ENCODE assay signal across 8 mouse cellular contexts in the genomic region with DNA sequence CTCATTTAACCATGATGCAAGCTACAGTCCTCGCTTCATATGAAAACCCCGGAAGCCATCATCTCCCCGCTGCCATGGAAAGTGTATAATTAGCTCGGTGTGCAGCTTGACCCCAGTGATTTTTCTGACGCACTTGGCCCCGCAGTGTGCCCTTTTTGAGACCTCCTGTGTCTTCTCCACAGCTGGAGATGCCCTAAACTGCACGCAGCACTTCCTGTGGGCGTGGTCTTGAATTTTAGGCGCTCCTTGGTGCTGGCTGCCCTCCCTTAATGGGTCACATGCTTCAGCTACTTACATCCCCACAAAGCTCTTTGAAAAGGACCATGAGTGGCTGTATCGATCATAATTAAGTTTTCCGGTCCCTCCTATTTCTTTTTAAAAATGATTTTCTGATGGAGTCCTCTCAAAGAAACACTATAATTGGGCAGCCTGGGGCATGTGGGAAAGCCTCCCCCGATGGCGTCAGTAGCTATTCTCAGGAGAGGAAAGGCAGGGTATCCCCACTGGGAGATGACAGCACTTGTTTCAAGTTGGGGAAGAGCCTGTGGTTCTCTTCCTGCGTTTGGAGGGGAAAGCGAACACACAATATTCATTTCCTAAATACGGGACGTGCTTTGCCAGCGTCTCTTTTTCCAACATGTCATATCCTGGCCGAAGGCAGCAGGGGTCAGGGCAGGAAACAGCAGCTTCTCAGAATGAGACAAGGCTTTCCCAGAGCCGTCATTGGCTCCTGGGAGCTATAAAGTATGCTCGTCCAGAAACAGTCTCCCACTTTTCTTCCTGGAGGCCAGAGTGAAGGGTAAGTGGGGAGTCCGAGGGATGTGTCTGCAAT. TPM values are rescaled to one million over a fixed set of nuclear protein-coding genes. Genes with fewer than 3 reads are reported as not detected.
DNase-seq lines count a peak whose midpoint lies in the region; ATAC-seq and TF ChIP-seq lines count a peak whose summit lies in the region.

Apold1 (plus strand) TSS at position 488 of the 832 bp plus-strand sequence.

- H3K9me3 ChIP-seq in stomach, embryonic 14.5 days (ENCODE audit: control insufficient read depth, low read depth, low read length): no peaks in the 10 kb centered on the region
- no peaks in the 10 kb centered on the region for H3K9me3 ChIP-seq in stomach, postnatal 0 days (ENCODE audit: control insufficient read depth, low read length)
- H3K9me3 ChIP-seq in intestine, embryonic 14.5 days (ENCODE audit: control insufficient read depth, low read length): no peaks in the 10 kb centered on the region
- H3K9me3 ChIP-seq in liver, embryonic 15.5 days (replicated peaks): no peaks in the 10 kb centered on the region
- no peaks in the 10 kb centered on the region for H3K9me3 ChIP-seq in neural tube, embryonic 13.5 days

- TF ChIP-seq CTCF in stomach, postnatal 0 days (IDR thresholded peaks at IDR 0.05; ENCODE audit: low read depth): no peak

- no peak for DNase-seq in stomach, postnatal 0 days (ENCODE audit: low spot score)
- DNase-seq in gastrocnemius, postnatal 25 days: peak; percentile 48
- no peak for DNase-seq in intestine, embryonic 14.5 days (ENCODE audit: low spot score)
- DNase-seq in ovary, postnatal 10 days (ENCODE audit: low spot score): no peak
- no peak for DNase-seq in right cerebral cortex, postnatal 25 days

- no peak for TF ChIP-seq EP300 in stomach, postnatal 0 days (optimal IDR thresholded peaks at IDR 0.05)

- peaks cover 3% of the 10 kb centered on the region; the same call in 1 of the 2 replicates for H3K4me1 ChIP-seq in stomach, embryonic 14.5 days (ENCODE audit: control insufficient read depth, insufficient read depth, low read length)
- no peaks in the 10 kb centered on the region for H3K4me1 ChIP-seq in stomach, postnatal 0 days (replicated peaks; ENCODE audit: control insufficient read depth, insufficient read depth)
- 0 out of 2 replicates have a peak, but pooled peaks cover 7% of the 10 kb centered on the region for H3K4me1 ChIP-seq in intestine, embryonic 14.5 days (replicated peaks; ENCODE audit: control insufficient read depth, insufficient read depth, low read length)
- peaks cover 51% of the 10 kb centered on the region for H3K4me1 ChIP-seq in liver, embryonic 15.5 days (replicated peaks)
- peaks cover 25% of the 10 kb centered on the region for H3K4me1 ChIP-seq in neural tube, embryonic 13.5 days (replicated peaks)

- no peak within 1 kb of the TSS for H3K4me3 ChIP-seq in stomach, embryonic 14.5 days (ENCODE audit: low read depth, low read length)
- H3K4me3 ChIP-seq in stomach, postnatal 0 days (ENCODE audit: low read depth, low read length): no peak within 1 kb of the TSS
- no peak within 1 kb of the TSS for H3K4me3 ChIP-seq in intestine, embryonic 14.5 days (ENCODE audit: low read depth, low read length)
- no peak within 1 kb of the TSS for H3K4me3 ChIP-seq in liver, embryonic 15.5 days (replicated peaks)
- peak within 1 kb of the TSS; percentile 10 for H3K4me3 ChIP-seq in neural tube, embryonic 13.5 days

- WGBS in stomach, embryonic 14.5 days: 44% methylated on average over 22 of the region's 22 CpGs
- WGBS in stomach, postnatal 0 days: 49% methylated on average over 22 of the region's 22 CpGs
- WGBS in intestine, embryonic 14.5 days: 44% methylated on average over 22 of the region's 22 CpGs
- WGBS in liver, embryonic 15.5 days (ENCODE audit: insufficient replicate concordance): 40% methylated on average over 22 of the region's 22 CpGs
- 39% methylated on average over 22 of the region's 22 CpGs for WGBS in neural tube, embryonic 13.5 days

- no peak within 1 kb of the TSS for H3K27ac ChIP-seq in stomach, embryonic 14.5 days (ENCODE audit: low read length)
- H3K27ac ChIP-seq in stomach, postnatal 0 days (replicated peaks): no peak within 1 kb of the TSS
- H3K27ac ChIP-seq in intestine, embryonic 14.5 days (ENCODE audit: low read depth): no peak within 1 kb of the TSS; the same call in 1 of the 2 replicates
- H3K27ac ChIP-seq in liver, embryonic 15.5 days (replicated peaks): 0 out of 2 replicates have a peak within 1 kb of the TSS, but pooled peaks have one; percentile 9
- H3K27ac ChIP-seq in neural tube, embryonic 13.5 days (replicated peaks): 0 out of 2 replicates have a peak within 1 kb of the TSS, but pooled peaks have one; percentile 15

- no peak for ATAC-seq in stomach, embryonic 14.5 days (ENCODE audit: insufficient number of reproducible peaks, insufficient read depth, low FRiP score, low read depth)
- ATAC-seq in stomach, postnatal 0 days (ENCODE audit: low FRiP score, low TSS enrichment): no peak; the same call in 1 of the 2 replicates
- ATAC-seq in intestine, embryonic 14.5 days (replicated peaks; ENCODE audit: low FRiP score, low TSS enrichment, low read depth): no peak
- ATAC-seq in liver, embryonic 15.5 days (ENCODE audit: insufficient read depth): no peak
- no peak for ATAC-seq in neural tube, embryonic 13.5 days (ENCODE audit: low read depth)

- peak within 1 kb of the TSS; percentile 34 for H3K4me2 ChIP-seq in stomach, embryonic 14.5 days (replicated peaks; ENCODE audit: low read depth, low read length)
- no peak within 1 kb of the TSS for H3K4me2 ChIP-seq in stomach, postnatal 0 days (replicated peaks; ENCODE audit: low read depth)
- peak within 1 kb of the TSS; percentile 39 for H3K4me2 ChIP-seq in intestine, embryonic 14.5 days (ENCODE audit: low read length)
- peak within 1 kb of the TSS; percentile 42 for H3K4me2 ChIP-seq in liver, embryonic 15.5 days
- peak within 1 kb of the TSS; percentile 85 for H3K4me2 ChIP-seq in neural tube, embryonic 13.5 days

- no peaks in the 10 kb centered on the region for H3K27me3 ChIP-seq in stomach, embryonic 14.5 days (ENCODE audit: control insufficient read depth, insufficient read depth, low read length)
- no peaks in the 10 kb centered on the region for H3K27me3 ChIP-seq in stomach, postnatal 0 days (ENCODE audit: control insufficient read depth, insufficient read depth, low read length)
- H3K27me3 ChIP-seq in intestine, embryonic 14.5 days (replicated peaks; ENCODE audit: control insufficient read depth, insufficient read depth, low read length): no peaks in the 10 kb centered on the region; the same call in 1 of the 2 replicates
- no peaks in the 10 kb centered on the region for H3K27me3 ChIP-seq in liver, embryonic 15.5 days
- no peaks in the 10 kb centered on the region for H3K27me3 ChIP-seq in neural tube, embryonic 13.5 days

- H3K36me3 ChIP-seq in stomach, embryonic 14.5 days (ENCODE audit: control insufficient read depth, insufficient read depth, low read length): no peaks in the 10 kb centered on the region
- H3K36me3 ChIP-seq in stomach, postnatal 0 days (ENCODE audit: control insufficient read depth, insufficient read depth, low read length): no peaks in the 10 kb centered on the region
- H3K36me3 ChIP-seq in intestine, embryonic 14.5 days (ENCODE audit: control insufficient read depth, insufficient read depth, low read length): no peaks in the 10 kb centered on the region
- no peaks in the 10 kb centered on the region for H3K36me3 ChIP-seq in liver, embryonic 15.5 days (replicated peaks)
- H3K36me3 ChIP-seq in neural tube, embryonic 13.5 days: no peaks in the 10 kb centered on the region

- H3K9ac ChIP-seq in stomach, embryonic 14.5 days (replicated peaks; ENCODE audit: low read depth, low read length): no peak within 1 kb of the TSS
- H3K9ac ChIP-seq in stomach, postnatal 0 days (ENCODE audit: low read length): no peak within 1 kb of the TSS
- no peak within 1 kb of the TSS for H3K9ac ChIP-seq in intestine, embryonic 14.5 days (ENCODE audit: low read length)
- no peak within 1 kb of the TSS for H3K9ac ChIP-seq in liver, embryonic 15.5 days
- no peak within 1 kb of the TSS for H3K9ac ChIP-seq in neural tube, embryonic 13.5 days

RNA-seq across cellular contexts. Expression of gene Apold1, which starts in this region (rescaled TPM):
- 3.5 and 4.0 TPM in 2 replicates for polyA plus RNA-seq in stomach, embryonic 14.5 days (2014; fragmentation: Nextera tagmentation; extraction: Ambion mirVana)
- polyA plus RNA-seq in stomach, postnatal 0 days (2015; fragmentation: Nextera tagmentation; extraction: Ambion mirVana): 1.5 and 1.8 TPM in 2 replicates
- total RNA-seq in gastrocnemius, postnatal 25 days (2021): 1 to 10 TPM; 1.4 to 1.9 TPM
- 3.2 and 3.9 TPM in 2 replicates for polyA plus RNA-seq in intestine, embryonic 14.5 days (2014; fragmentation: Nextera tagmentation; extraction: Ambion mirVana)
- 2.8 TPM in 2 replicates for polyA plus RNA-seq in liver, embryonic 15.5 days (2015; fragmentation: Nextera tagmentation; extraction: Ambion mirVana)
- 3.0 and 4.6 TPM in 2 replicates for polyA plus RNA-seq in neural tube, embryonic 13.5 days (2015; fragmentation: Nextera tagmentation; extraction: Ambion mirVana)

Comparison
In these comparisons a context has a peak if more than half of its experiments do, and no peak if none do; other contexts are left out.
1. H3K27ac ChIP-seq: peak in liver, embryonic 15.5 days (single experiment) and neural tube, embryonic 13.5 days (single experiment); none in stomach, embryonic 14.5 days (single experiment), stomach, postnatal 0 days (single experiment) and intestine, embryonic 14.5 days (single experiment).